Mouse (Mus musculus) stomach, postnatal 0 days (tissue): ENCODE measurements around the gene Elmo1. TPM values are rescaled to one million over a fixed set of nuclear protein-coding genes. Genes with fewer than 3 reads are reported as not detected.

Experiments used
- ATAC-seq: fragments of 200-750 bp; cut with Nextera tagmentation; 2 replicates; pipeline ENCODE4 v1.8.0; 2017; ENCODE audit not compliant: low FRiP score, low TSS enrichment
- DNase-seq: peaks from one replicate; pipeline ENCODE4 v3.0.0-alpha.2; 2016; ENCODE audit warnings: low spot score
- H3K27ac ChIP-seq: fragments of 300-500 bp; sonication (generic); replicated peaks from 2 replicates; pipeline ENCODE4 v1.5.1; 2014; ENCODE audit warnings: mild to moderate bottlenecking, control low read depth
- H3K27me3 ChIP-seq: fragments of 300-500 bp; sonication (generic); 2 replicates; pipeline ENCODE4 v1.6.1; 2014; ENCODE audit warnings: low read length; ENCODE audit not compliant: control insufficient read depth, insufficient read depth
- H3K36me3 ChIP-seq: fragments of 300-500 bp; sonication (generic); 2 replicates; pipeline ENCODE4 v1.6.1; 2014; ENCODE audit warnings: low read length, mixed read lengths; ENCODE audit not compliant: control insufficient read depth, insufficient read depth
- H3K4me1 ChIP-seq: fragments of 300-500 bp; sonication (generic); replicated peaks from 2 replicates; pipeline ENCODE4 v1.6.1; 2014; ENCODE audit warnings: antibody characterized with exemption; ENCODE audit not compliant: control insufficient read depth, insufficient read depth
- H3K4me2 ChIP-seq: fragments of 300-500 bp; sonication (generic); replicated peaks from 2 replicates; pipeline ENCODE4 v1.6.1; 2014; ENCODE audit warnings: low read depth, mild to moderate bottlenecking, control low read depth, moderate library complexity
- H3K4me3 ChIP-seq: fragments of 300-500 bp; sonication (generic); 2 replicates; pipeline ENCODE4 v1.5.1; 2014; ENCODE audit warnings: low read depth, low read length, control low read depth
- H3K9ac ChIP-seq: fragments of 300-500 bp; sonication (generic); 2 replicates; pipeline ENCODE4 v1.6.1; 2014; ENCODE audit warnings: mild to moderate bottlenecking, low read length, control low read depth, mixed read lengths
- H3K9me3 ChIP-seq: fragments of 300-500 bp; sonication (generic); 2 replicates; pipeline ENCODE4 v1.6.1; 2016; ENCODE audit warnings: low read length; ENCODE audit not compliant: control insufficient read depth
- CTCF ChIP-seq: IDR thresholded peaks from 2 replicates; pipeline ENCODE4 v1.5.1; 2016; ENCODE audit warnings: antibody characterized with exemption, low read depth, mild to moderate bottlenecking, moderate library complexity
- EP300 ChIP-seq: optimal IDR thresholded peaks from 2 replicates; pipeline ENCODE3; 2016; ENCODE audit warnings: antibody characterized with exemption
- WGBS: fragments of 180-500 bp; shearing (Covaris S2); extraction: QIAGEN DNeasy Blood & Tissue Kit; methylation state at CpG from one replicate; pipeline ENCODE4 v1.1.7; 2014; 5-methylcytosine and 5-hydroxymethylcytosine counted together
- polyA plus RNA-seq: library from polyadenylated mRNA; unstranded; fragments of >200 nt; fragmentation: Nextera tagmentation; extraction: Ambion mirVana; gene quantifications from 2 replicates; pipeline ENCODE4 v1.2.1, GENCODE M21; 2015

Gene Elmo1
- polyA plus RNA-seq, 1 experiment from 2014 or later, result 5.0 TPM

DNA sequence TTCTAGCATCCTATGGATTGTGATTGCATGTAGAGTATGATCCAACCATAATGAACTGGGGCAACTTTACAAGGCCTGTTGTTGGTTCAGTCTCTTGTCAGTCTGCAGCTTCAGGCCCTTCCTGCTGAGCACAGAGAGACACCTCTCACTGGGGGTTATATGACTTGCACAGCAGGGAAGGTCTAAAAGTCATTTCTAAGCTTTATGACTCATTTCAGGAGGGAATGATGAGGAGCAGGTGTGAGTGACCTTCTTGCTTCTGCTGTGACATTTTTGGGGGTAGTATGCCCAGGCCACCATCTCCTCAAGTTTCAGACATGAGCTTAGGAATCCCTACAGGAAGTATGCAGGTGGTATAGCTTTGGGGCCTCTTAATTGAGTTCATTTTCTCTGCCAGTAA lies 46.4 kb downstream of the Elmo1 start:
- 0 out of 2 replicates have a peak, but pooled peaks cover 4% of the 10 kb centered on the region for H3K4me1 ChIP-seq
- no peak overlapping the region for H3K4me2 ChIP-seq
- no peak for TF ChIP-seq EP300
- no peak for TF ChIP-seq CTCF
- DNase-seq (no peak), ATAC-seq (no peak)
- no peaks in the 10 kb centered on the region for H3K27me3 ChIP-seq
- H3K9me3 ChIP-seq, result no peaks in the 10 kb centered on the region
- H3K27ac ChIP-seq, result no peak overlapping the region
- no peak overlapping the region for H3K9ac ChIP-seq
- H3K36me3 ChIP-seq, result no peaks in the 10 kb centered on the region
- no peak overlapping the region for H3K4me3 ChIP-seq

DNA sequence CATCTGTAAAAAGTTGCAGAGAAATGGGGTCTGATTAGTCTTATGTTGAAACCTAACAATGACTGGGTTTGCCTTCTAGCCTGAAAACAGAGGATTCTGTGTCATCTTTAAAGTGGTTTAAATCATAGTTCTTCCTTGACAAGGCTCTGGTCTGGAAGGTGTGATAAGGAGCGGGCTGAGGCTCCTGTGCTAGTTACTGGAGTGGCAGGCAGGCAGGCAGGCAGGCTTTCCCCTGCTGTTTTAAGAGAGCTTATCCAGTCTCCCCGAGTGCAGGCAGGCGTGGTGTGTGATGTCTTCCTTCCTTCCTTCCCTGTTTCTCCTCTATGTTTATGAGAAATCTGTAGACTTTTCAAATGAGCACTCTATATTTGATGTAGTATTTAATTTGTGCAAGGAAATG lies 48.1 kb downstream of the Elmo1 start:
- 34% methylated on average over 3 of the region's 3 CpGs for WGBS
- no peaks in the 10 kb centered on the region for H3K27me3 ChIP-seq
- no peak overlapping the region for H3K4me2 ChIP-seq
- no peaks in the 10 kb centered on the region for H3K9me3 ChIP-seq
- TF ChIP-seq EP300 (no peak), CTCF (no peak)
- no peak for ATAC-seq
- no peak overlapping the region for H3K9ac ChIP-seq
- 0 out of 2 replicates have a peak, but pooled peaks cover 2% of the 10 kb centered on the region for H3K4me1 ChIP-seq
- no peak overlapping the region for H3K4me3 ChIP-seq
- no peak for DNase-seq
- no peak overlapping the region for H3K27ac ChIP-seq
- no peaks in the 10 kb centered on the region for H3K36me3 ChIP-seq

DNA sequence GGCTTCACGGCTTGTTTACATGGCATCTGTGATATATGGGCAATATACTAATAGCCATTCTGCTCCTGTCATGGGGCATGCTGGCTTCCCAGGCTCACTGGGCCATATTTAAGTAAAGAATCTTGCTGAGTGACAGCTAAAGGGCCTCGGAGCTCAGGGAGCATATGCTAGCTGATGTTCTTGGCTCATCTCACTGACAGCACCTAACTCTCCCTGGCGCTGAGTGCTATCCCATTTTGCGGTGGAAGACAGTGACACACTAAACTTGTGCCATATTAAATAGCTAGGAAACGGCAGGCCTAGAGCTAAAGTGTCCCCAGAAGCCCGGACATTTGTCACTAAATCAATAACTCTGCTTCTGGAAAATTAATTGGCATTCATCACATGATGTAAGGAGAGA lies 48.7 kb downstream of the Elmo1 start:
- H3K36me3 ChIP-seq, result no peaks in the 10 kb centered on the region
- H3K4me2 ChIP-seq, result no peak overlapping the region
- no peaks in the 10 kb centered on the region for H3K27me3 ChIP-seq
- DNase-seq (no peak), ATAC-seq (no peak)
- H3K9me3 ChIP-seq, result no peaks in the 10 kb centered on the region
- 47% methylated on average over 6 of the region's 6 CpGs for WGBS
- H3K27ac ChIP-seq, result no peak overlapping the region
- no peak overlapping the region for H3K9ac ChIP-seq
- H3K4me1 ChIP-seq, result no peaks in the 10 kb centered on the region
- no peak overlapping the region for H3K4me3 ChIP-seq
- no peak for TF ChIP-seq CTCF
- no peak for TF ChIP-seq EP300

DNA sequence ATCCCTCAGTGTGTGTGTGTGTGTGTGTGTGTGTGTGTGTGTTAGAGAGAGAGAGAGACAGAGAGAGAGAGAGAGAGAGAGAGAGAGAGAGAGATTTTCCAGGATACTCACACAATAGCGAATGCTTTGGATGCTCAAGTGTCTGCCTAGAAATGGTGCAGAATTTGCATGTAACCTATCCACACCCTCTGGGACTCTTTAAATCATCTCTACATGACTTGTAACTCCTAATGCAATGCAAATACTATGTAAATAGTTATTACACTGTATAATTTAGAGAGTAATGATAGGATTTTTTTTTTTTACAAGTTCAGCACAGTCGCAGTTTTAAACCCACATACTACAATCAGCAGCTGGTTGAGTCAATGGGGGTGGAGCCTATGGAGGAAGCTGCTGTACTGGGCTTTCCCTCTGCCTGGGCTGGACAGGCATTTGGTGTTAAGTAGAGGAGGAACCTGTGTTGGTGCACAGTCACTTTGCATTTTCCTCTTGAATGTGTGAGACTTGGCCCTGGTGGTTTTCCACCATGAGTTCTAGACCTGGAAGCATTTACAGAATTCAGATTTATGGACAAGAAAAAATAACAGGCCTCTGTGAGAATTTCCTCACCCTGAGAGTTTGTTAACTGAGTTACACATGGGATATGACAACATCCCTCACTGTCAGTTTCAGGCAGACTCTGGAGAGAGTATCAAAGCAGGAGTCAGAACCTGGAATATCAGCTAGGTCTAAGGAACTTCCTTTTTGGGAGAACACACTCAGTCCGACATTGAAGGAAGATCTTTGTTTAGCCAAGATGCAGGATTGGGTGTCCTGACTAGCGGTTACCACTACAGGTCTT lies 49.6 kb downstream of the Elmo1 start:
- no peaks in the 10 kb centered on the region for H3K36me3 ChIP-seq
- no peaks in the 10 kb centered on the region for H3K9me3 ChIP-seq
- TF ChIP-seq CTCF, result no peak
- TF ChIP-seq EP300, result no peak
- no peak overlapping the region for H3K27ac ChIP-seq
- H3K4me1 ChIP-seq, result no peaks in the 10 kb centered on the region
- no peak overlapping the region for H3K4me2 ChIP-seq
- no peak overlapping the region for H3K4me3 ChIP-seq
- no peak overlapping the region for H3K9ac ChIP-seq
- 70% methylated on average over 4 of the region's 4 CpGs for WGBS
- ATAC-seq (peak; percentile 77; the same call in 1 of the 2 replicates), DNase-seq (peak; percentile 40)
- no peaks in the 10 kb centered on the region for H3K27me3 ChIP-seq

DNA sequence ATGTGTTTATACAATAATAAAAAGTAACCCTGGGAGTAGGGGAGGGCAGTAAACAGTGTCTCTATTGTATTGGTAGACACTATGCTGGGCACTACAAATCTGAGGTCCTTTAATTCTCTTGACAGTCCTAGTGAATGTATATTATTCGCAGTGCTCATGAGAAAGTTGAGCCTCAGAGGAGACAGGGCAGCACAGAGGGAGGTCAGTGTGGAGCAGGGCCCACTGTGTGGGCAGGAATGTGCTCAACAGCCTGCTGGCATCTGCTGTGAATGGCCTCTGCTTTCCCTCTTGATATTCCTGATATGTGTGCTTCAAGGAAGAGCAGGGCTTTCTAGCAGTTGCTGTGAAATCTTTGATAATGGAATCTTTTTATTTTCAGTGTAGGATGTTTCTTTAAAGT lies 52.2 kb downstream of the Elmo1 start:
- ATAC-seq (no peak), DNase-seq (no peak)
- Histone ChIP-seq H3K36me3 (no peaks in the 10 kb centered on the region), H3K4me2 (no peak overlapping the region), H3K9me3 (no peaks in the 10 kb centered on the region), H3K27me3 (no peaks in the 10 kb centered on the region), H3K27ac (0 out of 2 replicates have a peak overlapping the region, but pooled peaks have one; percentile 30), H3K9ac (no peak overlapping the region), H3K4me3 (no peak overlapping the region), H3K4me1 (no peaks in the 10 kb centered on the region)
- TF ChIP-seq EP300, result no peak
- no peak for TF ChIP-seq CTCF
- WGBS, result 41% methylated on average over 1 of the region's 1 CpGs

DNA sequence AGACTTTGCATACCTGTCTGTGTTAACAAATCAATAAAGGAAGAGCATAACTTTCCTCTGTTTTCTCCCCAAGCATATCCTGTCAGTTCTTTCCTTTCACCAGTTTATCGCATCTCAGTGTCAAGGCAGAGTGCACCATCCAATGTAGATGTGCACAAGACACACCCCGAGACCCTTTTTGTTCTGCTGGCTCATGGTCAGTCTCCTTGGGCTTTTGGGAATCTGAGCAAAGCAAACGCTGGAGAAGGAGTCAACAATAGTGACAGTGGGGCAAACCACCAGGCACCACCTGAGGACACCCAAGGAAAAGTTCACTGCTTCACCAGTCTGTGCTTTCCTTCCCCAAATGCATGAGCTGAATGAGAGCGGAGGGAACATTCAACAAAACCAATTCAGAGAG lies 56.5 kb downstream of the Elmo1 start:
- WGBS, result 86% methylated on average over 4 of the region's 4 CpGs
- Histone ChIP-seq H3K4me2 (no peak overlapping the region), H3K27me3 (no peaks in the 10 kb centered on the region), H3K4me1 (no peaks in the 10 kb centered on the region), H3K4me3 (no peak overlapping the region), H3K36me3 (no peaks in the 10 kb centered on the region), H3K9ac (no peak overlapping the region), H3K9me3 (no peaks in the 10 kb centered on the region), H3K27ac (no peak overlapping the region)
- TF ChIP-seq EP300, result no peak
- TF ChIP-seq CTCF, result no peak
- ATAC-seq, result no peak
- DNase-seq, result no peak
